Mouse (Mus musculus): Measurements from ENCODE around the gene Gm47955. TPM values are rescaled to one million over a fixed set of nuclear protein-coding genes. Genes with fewer than 3 reads are reported as not detected.
"Not testable (repeated sequence)": the region's sequence is repeated elsewhere in the genome, so short reads cannot be mapped to it uniquely, and the experiment has no call there.

The Gm47955 gene
- not detected in 2 replicates for polyA plus RNA-seq (2014; fragmentation: Nextera tagmentation; extraction: Ambion mirVana)

GRCm38 (mm10) chr1:82959870-82960385 is at the start of gene Gm47955:
TSS of gene Gm47955 (plus strand) at chr1:82960286.
- Histone ChIP-seq H3K27ac (replicated peaks; ENCODE audit: low read depth, low read length) (no peak within 1 kb of the TSS), H3K9ac (replicated peaks; ENCODE audit: low read length) (no peak within 1 kb of the TSS), H3K4me2 (ENCODE audit: low read length) (no peak within 1 kb of the TSS), H3K36me3 (ENCODE audit: control insufficient read depth, insufficient read depth, low read length) (no peaks in the 10 kb centered on the region), H3K9me3 (ENCODE audit: control insufficient read depth, low read length) (no peaks in the 10 kb centered on the region), H3K4me3 (replicated peaks; ENCODE audit: low read depth, low read length) (no peak within 1 kb of the TSS), H3K4me1 (ENCODE audit: control insufficient read depth, insufficient read depth, low read length) (no peaks in the 10 kb centered on the region), H3K27me3 (ENCODE audit: control insufficient read depth, insufficient read depth, low read length) (no peaks in the 10 kb centered on the region)
- no peak for ATAC-seq (ENCODE audit: low FRiP score, low TSS enrichment)
- DNase-seq = no peak
- 97% methylated on average over 11 of the region's 11 CpGs for WGBS

DNA sequence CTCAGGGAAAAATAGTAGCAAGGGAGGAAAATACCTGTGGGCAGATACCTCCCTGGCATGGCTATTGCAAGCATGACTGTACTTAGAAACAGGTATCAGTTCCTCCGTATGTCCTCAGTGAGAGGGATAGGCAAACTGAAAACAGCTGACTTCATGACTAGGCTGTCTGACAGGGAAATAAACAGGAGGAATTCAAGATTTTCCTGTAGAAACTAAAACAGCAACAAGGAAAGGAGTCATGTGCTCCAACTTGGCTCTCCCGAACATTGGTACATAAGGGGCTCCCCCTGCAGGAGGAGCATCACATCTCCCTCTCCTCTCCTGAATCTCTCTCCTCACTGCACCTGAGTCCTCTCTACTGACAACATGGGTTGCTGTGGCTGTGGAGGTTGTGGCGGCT is 47.1 kb upstream of the Gm47955 start, which contains the start of gene A030005L19Rik:
Gene A030005L19Rik, plus strand, starts transcription at position 301 of the 400 bp plus-strand sequence.
- no peak for DNase-seq
- Histone ChIP-seq H3K9me3 (ENCODE audit: control insufficient read depth, low read length) (no peaks in the 10 kb centered on the region), H3K27me3 (ENCODE audit: control insufficient read depth, insufficient read depth, low read length) (no peaks in the 10 kb centered on the region), H3K9ac (replicated peaks; ENCODE audit: low read length) (no peak within 1 kb of the TSS), H3K4me3 (replicated peaks; ENCODE audit: low read depth, low read length) (no peak within 1 kb of the TSS), H3K36me3 (ENCODE audit: control insufficient read depth, insufficient read depth, low read length) (no peaks in the 10 kb centered on the region), H3K27ac (replicated peaks; ENCODE audit: low read depth, low read length) (no peak within 1 kb of the TSS), H3K4me1 (ENCODE audit: control insufficient read depth, insufficient read depth, low read length) (no peaks in the 10 kb centered on the region), H3K4me2 (ENCODE audit: low read length) (no peak within 1 kb of the TSS)
- no peak for ATAC-seq (ENCODE audit: low FRiP score, low TSS enrichment)
- WGBS = 92% methylated on average over 3 of the region's 3 CpGs

GRCm38 (mm10) chr1:82913434-82913833 is 46.7 kb upstream of the Gm47955 start:
- ATAC-seq (ENCODE audit: low FRiP score, low TSS enrichment); H3K9me3 ChIP-seq (ENCODE audit: control insufficient read depth, low read length); H3K4me3 ChIP-seq (replicated peaks; ENCODE audit: low read depth, low read length); H3K4me2 ChIP-seq (ENCODE audit: low read length); H3K4me1 ChIP-seq (ENCODE audit: control insufficient read depth, insufficient read depth, low read length); H3K27ac ChIP-seq (replicated peaks; ENCODE audit: low read depth, low read length); DNase-seq; H3K27me3 ChIP-seq (ENCODE audit: control insufficient read depth, insufficient read depth, low read length); H3K9ac ChIP-seq (replicated peaks; ENCODE audit: low read length); H3K36me3 ChIP-seq (ENCODE audit: control insufficient read depth, insufficient read depth, low read length): not testable (repeated sequence)
- WGBS = 95% methylated on average over 5 of the region's 5 CpGs

- WGBS = 95% methylated on average over 6 of the region's 6 CpGs
- no peak within 1 kb of the TSS for H3K4me2 ChIP-seq (ENCODE audit: low read length)
- no peaks in the 10 kb centered on the region for H3K9me3 ChIP-seq (ENCODE audit: control insufficient read depth, low read length)
- H3K27ac ChIP-seq (replicated peaks; ENCODE audit: low read depth, low read length) = no peak within 1 kb of the TSS
- H3K4me3 ChIP-seq (replicated peaks; ENCODE audit: low read depth, low read length) = no peak within 1 kb of the TSS
- H3K4me1 ChIP-seq (ENCODE audit: control insufficient read depth, insufficient read depth, low read length) = no peaks in the 10 kb centered on the region
- H3K27me3 ChIP-seq (ENCODE audit: control insufficient read depth, insufficient read depth, low read length) = no peaks in the 10 kb centered on the region
- H3K9ac ChIP-seq (replicated peaks; ENCODE audit: low read length) = no peak within 1 kb of the TSS
- H3K36me3 ChIP-seq (ENCODE audit: control insufficient read depth, insufficient read depth, low read length) = no peaks in the 10 kb centered on the region
- DNase-seq (no peak), ATAC-seq (ENCODE audit: low FRiP score, low TSS enrichment) (no peak)
These were observed 35.4 kb upstream of the Gm47955 start, which contains the start of gene A030014E15Rik for GRCm38 (mm10) chr1:82924650-82925049. TSS of gene A030014E15Rik (plus strand) at chr1:82924917.

GRCm38 (mm10) chr1:82930558-82930957 is 29.5 kb upstream of the Gm47955 start:
- not testable (repeated sequence) for H3K4me1 ChIP-seq (ENCODE audit: control insufficient read depth, insufficient read depth, low read length); H3K27ac ChIP-seq (replicated peaks; ENCODE audit: low read depth, low read length); H3K9me3 ChIP-seq (ENCODE audit: control insufficient read depth, low read length); H3K27me3 ChIP-seq (ENCODE audit: control insufficient read depth, insufficient read depth, low read length); H3K36me3 ChIP-seq (ENCODE audit: control insufficient read depth, insufficient read depth, low read length); ATAC-seq (ENCODE audit: low FRiP score, low TSS enrichment); H3K4me3 ChIP-seq (replicated peaks; ENCODE audit: low read depth, low read length); H3K4me2 ChIP-seq (ENCODE audit: low read length); H3K9ac ChIP-seq (replicated peaks; ENCODE audit: low read length); DNase-seq
- 92% methylated on average over 3 of the region's 3 CpGs for WGBS

DNA sequence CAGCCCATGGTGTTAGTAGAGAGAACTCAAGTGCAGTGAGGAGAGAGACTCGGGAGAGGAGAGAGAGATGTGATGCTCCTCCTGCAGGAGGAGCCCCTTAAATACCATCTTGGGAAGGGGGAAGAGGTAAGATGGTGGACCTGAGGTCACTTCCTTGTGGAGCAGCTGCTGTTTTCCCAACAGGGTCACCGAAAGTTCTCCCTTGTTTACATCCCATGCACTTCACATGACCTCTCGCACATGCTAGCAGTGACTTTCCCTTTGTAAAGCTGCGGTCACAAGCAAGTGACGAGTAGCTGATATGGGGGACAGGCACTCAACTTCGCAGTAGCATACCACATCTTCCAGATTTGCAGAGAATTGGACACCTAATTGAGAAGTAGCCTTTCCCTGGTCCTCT is 28.8 kb upstream of the Gm47955 start, which contains the start of gene Gm6217:
Gene Gm6217, minus strand, starts transcription at position 74 of the 400 bp plus-strand sequence.
- ATAC-seq (ENCODE audit: low FRiP score, low TSS enrichment); H3K4me3 ChIP-seq (replicated peaks; ENCODE audit: low read depth, low read length): not testable (repeated sequence)
- WGBS = no CpG with 5 or more reads among the region's 6 CpGs

DNA sequence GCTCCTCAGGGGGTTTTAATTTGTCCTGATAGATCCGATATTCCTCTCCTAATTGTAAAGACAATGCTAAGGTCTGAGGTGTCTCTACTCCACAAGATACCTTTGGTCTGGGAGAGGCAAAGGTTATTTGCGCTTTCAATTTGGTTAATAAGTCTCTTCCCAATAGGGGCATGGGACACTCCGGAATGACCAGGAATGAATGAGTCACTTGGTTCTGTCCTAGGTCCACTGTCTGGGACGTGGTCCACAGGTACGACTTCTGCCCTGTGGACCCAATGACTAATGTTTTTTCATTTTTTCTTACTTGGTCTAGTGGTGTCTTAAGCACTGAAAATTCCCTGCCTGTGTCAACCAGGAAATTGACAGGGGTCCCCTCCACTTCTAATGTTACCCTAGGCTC is 21.4 kb upstream of the Gm47955 start:
- H3K4me2 ChIP-seq (ENCODE audit: low read length) = no peak overlapping the region
- 96% methylated on average over 5 of the region's 5 CpGs for WGBS
- no peak overlapping the region for H3K4me3 ChIP-seq (replicated peaks; ENCODE audit: low read depth, low read length)
- no peak overlapping the region for H3K9ac ChIP-seq (replicated peaks; ENCODE audit: low read length)
- DNase-seq (no peak), ATAC-seq (ENCODE audit: low FRiP score, low TSS enrichment) (no peak)
- no peaks in the 10 kb centered on the region for H3K4me1 ChIP-seq (ENCODE audit: control insufficient read depth, insufficient read depth, low read length)
- no peaks in the 10 kb centered on the region for H3K36me3 ChIP-seq (ENCODE audit: control insufficient read depth, insufficient read depth, low read length)
- no peak overlapping the region for H3K27ac ChIP-seq (replicated peaks; ENCODE audit: low read depth, low read length)
- H3K9me3 ChIP-seq (ENCODE audit: control insufficient read depth, low read length) = no peaks in the 10 kb centered on the region
- H3K27me3 ChIP-seq (ENCODE audit: control insufficient read depth, insufficient read depth, low read length) = no peaks in the 10 kb centered on the region

More for the DNA sequence above, 28.8 kb upstream of the Gm47955 start, which contains the start of gene Gm6217:
- DNase-seq; H3K27ac ChIP-seq (replicated peaks; ENCODE audit: low read depth, low read length); H3K36me3 ChIP-seq (ENCODE audit: control insufficient read depth, insufficient read depth, low read length); H3K9me3 ChIP-seq (ENCODE audit: control insufficient read depth, low read length); H3K9ac ChIP-seq (replicated peaks; ENCODE audit: low read length); H3K4me1 ChIP-seq (ENCODE audit: control insufficient read depth, insufficient read depth, low read length); H3K27me3 ChIP-seq (ENCODE audit: control insufficient read depth, insufficient read depth, low read length); H3K4me2 ChIP-seq (ENCODE audit: low read length): not testable (repeated sequence)

DNA sequence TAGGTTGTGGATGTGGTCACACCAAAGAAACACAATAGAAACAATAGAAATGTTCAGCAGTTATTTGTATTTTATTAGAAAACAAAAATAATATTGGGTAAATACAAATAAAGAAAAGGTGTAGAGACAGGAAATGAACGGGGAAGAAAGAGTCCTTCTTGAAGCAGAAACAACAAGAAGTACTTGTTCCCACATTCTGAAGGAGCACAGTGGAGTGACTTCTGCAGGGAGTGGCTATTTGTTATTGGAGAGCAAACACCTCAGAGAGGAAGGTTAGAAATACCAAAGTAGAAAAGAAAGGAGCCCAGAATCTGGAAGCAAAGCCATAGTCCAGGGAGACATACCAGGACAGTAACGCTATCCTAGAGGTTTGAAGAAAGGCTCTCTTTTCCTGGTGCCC is 17.6 kb upstream of the Gm47955 start:
- WGBS = 98% methylated on average over 2 of the region's 2 CpGs

GRCm38 (mm10) chr1:82943295-82943694 is 16.8 kb upstream of the Gm47955 start, which contains the start of gene A030003K21Rik:
TSS of gene A030003K21Rik (minus strand) at chr1:82943388.
- no CpG with 5 or more reads among the region's 6 CpGs for WGBS
- not testable (repeated sequence) for ATAC-seq (ENCODE audit: low FRiP score, low TSS enrichment)

More for the DNA sequence above, 17.6 kb upstream of the Gm47955 start:
- not testable (repeated sequence) for H3K4me2 ChIP-seq (ENCODE audit: low read length); H3K27ac ChIP-seq (replicated peaks; ENCODE audit: low read depth, low read length); H3K27me3 ChIP-seq (ENCODE audit: control insufficient read depth, insufficient read depth, low read length); H3K9ac ChIP-seq (replicated peaks; ENCODE audit: low read length); H3K36me3 ChIP-seq (ENCODE audit: control insufficient read depth, insufficient read depth, low read length); DNase-seq; H3K9me3 ChIP-seq (ENCODE audit: control insufficient read depth, low read length); H3K4me1 ChIP-seq (ENCODE audit: control insufficient read depth, insufficient read depth, low read length); H3K4me3 ChIP-seq (replicated peaks; ENCODE audit: low read depth, low read length); ATAC-seq (ENCODE audit: low FRiP score, low TSS enrichment)

More at GRCm38 (mm10) chr1:82943295-82943694, 16.8 kb upstream of the Gm47955 start, which contains the start of gene A030003K21Rik:
- H3K9me3 ChIP-seq (ENCODE audit: control insufficient read depth, low read length); H3K9ac ChIP-seq (replicated peaks; ENCODE audit: low read length); H3K27ac ChIP-seq (replicated peaks; ENCODE audit: low read depth, low read length); H3K4me3 ChIP-seq (replicated peaks; ENCODE audit: low read depth, low read length); DNase-seq; H3K4me1 ChIP-seq (ENCODE audit: control insufficient read depth, insufficient read depth, low read length); H3K4me2 ChIP-seq (ENCODE audit: low read length); H3K36me3 ChIP-seq (ENCODE audit: control insufficient read depth, insufficient read depth, low read length); H3K27me3 ChIP-seq (ENCODE audit: control insufficient read depth, insufficient read depth, low read length): not testable (repeated sequence)

All from midbrain, embryonic 14.5 days (tissue).